Mouse (Mus musculus) myocyte (in vitro differentiated cells): ENCODE results near the gene Isyna1.

ENCODE experiments used
- CEBPB ChIP-seq: IDR thresholded peaks from 2 replicates; pipeline ENCODE4 v1.6.1; 2011; ENCODE audit warnings: mild to moderate bottlenecking, moderate library complexity; ENCODE audit not compliant: poor library complexity, insufficient read depth, severe bottlenecking
- MAX ChIP-seq: IDR thresholded peaks from one replicate; pipeline ENCODE4 v1.6.1; 2011; ENCODE audit warnings: low read depth, mild to moderate bottlenecking, control low read depth
- MYOD1 ChIP-seq, 3 experiments: IDR thresholded peaks; one replicate each; pipeline ENCODE4 v1.6.1; 2011; ENCODE audit warnings: control low read depth in 2 of 3, low read depth in 2 of 3, mild to moderate bottlenecking in 2 of 3, moderate library complexity in 1 of 3; ENCODE audit not compliant: insufficient read length in 2 of 3, control insufficient read depth in 1 of 3
- MYOG ChIP-seq, 3 experiments: IDR thresholded peaks; one replicate each; pipeline ENCODE4 v1.6.1; 2011; ENCODE audit warnings: control low read depth in 2 of 3, low read depth in 2 of 3, mild to moderate bottlenecking in 2 of 3; ENCODE audit not compliant: insufficient read length in 2 of 3, control insufficient read depth in 1 of 3, insufficient read depth in 1 of 3
- POLR2A ChIP-seq: IDR thresholded peaks from one replicate; pipeline ENCODE4 v1.6.1; 2011; ENCODE audit warnings: low read depth, mild to moderate bottlenecking, control low read depth, moderate library complexity; ENCODE audit not compliant: insufficient read length
- POLR2AphosphoS2 ChIP-seq: IDR thresholded peaks from one replicate; pipeline ENCODE4 v1.6.1; 2011; ENCODE audit warnings: low read depth, control low read depth; ENCODE audit not compliant: insufficient read length
- TCF12 ChIP-seq: IDR thresholded peaks from one replicate; pipeline ENCODE4 v1.6.1; 2011; ENCODE audit warnings: mild to moderate bottlenecking, control low read depth; ENCODE audit not compliant: poor library complexity, insufficient read depth, severe bottlenecking
- TCF3 ChIP-seq: IDR thresholded peaks from one replicate; pipeline ENCODE4 v1.6.1; 2011; ENCODE audit warnings: low read depth, control low read depth; ENCODE audit not compliant: insufficient read length
- USF1 ChIP-seq: IDR thresholded peaks from one replicate; pipeline ENCODE4 v1.6.1; 2011; ENCODE audit warnings: low read depth, mild to moderate bottlenecking, control low read depth, moderate library complexity

DNA sequence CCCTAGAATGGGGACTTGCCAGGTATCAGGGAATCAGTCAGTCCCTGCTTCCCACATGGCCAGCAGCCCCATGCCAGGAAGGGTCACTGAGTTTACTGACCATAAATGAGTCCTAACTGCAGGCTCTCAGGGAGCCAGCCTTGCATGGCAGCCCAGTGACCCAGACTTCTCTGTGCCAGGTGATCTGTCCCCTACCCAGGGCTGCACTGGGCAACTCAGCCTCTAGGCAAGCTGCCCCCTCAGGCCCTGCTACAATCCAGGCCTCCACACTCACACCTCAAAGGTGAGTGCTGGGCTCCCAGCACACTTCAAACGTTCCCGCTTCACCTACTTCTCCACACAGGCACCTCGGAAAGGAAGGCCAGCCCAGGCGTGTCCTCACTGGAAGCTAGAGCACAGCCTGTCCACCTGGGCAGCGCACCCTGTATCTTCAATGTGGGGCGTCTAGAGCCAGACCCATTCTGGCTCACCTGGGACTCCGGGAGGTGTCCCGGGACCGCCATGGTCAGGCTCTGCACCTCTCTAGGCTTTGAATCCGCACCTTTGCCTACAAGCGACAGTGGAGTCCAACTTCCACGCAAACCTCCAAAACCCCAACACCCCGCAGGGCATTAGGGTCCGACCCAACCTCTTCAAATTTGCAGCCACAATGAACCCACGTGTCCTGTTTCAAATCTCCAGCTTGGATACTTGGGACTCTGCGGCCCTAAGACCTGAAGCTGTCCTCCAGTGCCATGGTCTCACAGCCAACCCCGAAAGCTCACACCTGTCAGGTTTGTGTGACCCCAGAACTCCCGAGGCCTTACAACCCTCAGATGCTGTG is 12.8 kb downstream of the Isyna1 start:
- TF ChIP-seq POLR2AphosphoS2 (no peak), USF1 (no peak), POLR2A (no peak), CEBPB (no peak), TCF3 (no peak), MAX (no peak), MYOG (IDR thresholded peaks at IDR 0.05; ENCODE audit: control insufficient read depth in 1 of 3, insufficient read depth in 1 of 3, insufficient read length in 2 of 3, low read depth in 2 of 3) (no peak), TCF12 (no peak), MYOD1 (IDR thresholded peaks at IDR 0.05; ENCODE audit: control insufficient read depth in 1 of 3, insufficient read length in 2 of 3, low read depth in 2 of 3) (no peak)
